Mouse (Mus musculus): ENCODE data around the gene Cpa1. TPM values are rescaled to one million over a fixed set of nuclear protein-coding genes. Genes with fewer than 3 reads are reported as not detected.

Cpa1 gene
- total and polyA plus RNA-seq, 2 experiments from 2014 or later = 0.29 TPM; not detected in 1

- Histone ChIP-seq H3K27ac (ENCODE audit: low read depth, low read length) (peak overlapping the region; percentile 54; the same call in 1 of the 2 replicates), H3K36me3 (ENCODE audit: insufficient read depth) (no peaks in the 10 kb centered on the region), H3K27me3 (ENCODE audit: insufficient read depth, low read length) (no peaks in the 10 kb centered on the region), H3K4me2 (ENCODE audit: low read depth) (no peak overlapping the region), H3K4me1 (ENCODE audit: insufficient read depth) (peaks cover 33% of the 10 kb centered on the region), H3K4me3 (ENCODE audit: low read depth, low read length) (no peak overlapping the region), H3K9me3 (ENCODE audit: low read length) (no peaks in the 10 kb centered on the region), H3K9ac (no peak overlapping the region)
- ATAC-seq (peak; percentile 5; the same call in 1 of the 2 replicates), DNase-seq (peak; percentile 28)
- no peak for TF ChIP-seq CTCF (IDR thresholded peaks at IDR 0.05; ENCODE audit: low read depth)
- WGBS = 44% methylated on average over 6 of the region's 6 CpGs
Observed at GRCm38 (mm10) chr6:30653518-30653917, 14.5 kb downstream of the Cpa1 start.

DNA sequence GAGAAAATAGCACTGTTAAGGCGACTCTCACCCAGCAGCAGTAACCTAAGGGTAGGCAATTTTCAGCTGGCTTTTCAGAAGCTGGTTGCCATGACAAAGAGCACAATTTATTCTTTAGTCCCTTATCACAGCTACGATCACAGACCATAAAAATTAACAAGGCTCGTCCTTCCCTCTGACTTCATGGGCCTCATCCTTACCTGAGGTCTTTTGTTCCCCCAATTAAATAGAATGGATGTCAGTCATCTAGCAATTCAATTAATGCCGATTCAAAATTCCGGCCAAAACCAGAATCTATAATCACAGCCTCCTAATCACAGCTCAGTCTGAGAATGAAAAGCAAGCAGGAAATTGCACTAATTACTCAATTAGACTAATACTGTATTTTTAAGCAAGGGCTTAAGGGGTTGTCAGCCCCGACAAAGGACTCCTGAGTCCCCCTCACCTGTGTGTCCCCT, 15.4 kb downstream of the Cpa1 start:
- Histone ChIP-seq H3K9me3 (ENCODE audit: low read length) (no peaks in the 10 kb centered on the region), H3K4me2 (ENCODE audit: low read depth) (no peak overlapping the region), H3K27me3 (ENCODE audit: insufficient read depth, low read length) (no peaks in the 10 kb centered on the region), H3K9ac (0 out of 2 replicates have a peak overlapping the region, but pooled peaks have one; percentile 14), H3K4me3 (ENCODE audit: low read depth, low read length) (no peak overlapping the region), H3K36me3 (ENCODE audit: insufficient read depth) (no peaks in the 10 kb centered on the region), H3K4me1 (ENCODE audit: insufficient read depth) (peaks cover 33% of the 10 kb centered on the region), H3K27ac (ENCODE audit: low read depth, low read length) (peak overlapping the region; percentile 54)
- peak; percentile 61 for DNase-seq
- WGBS = 7% methylated on average over 6 of the region's 6 CpGs
- peak; percentile 73 for ATAC-seq
- no peak for TF ChIP-seq CTCF (IDR thresholded peaks at IDR 0.05; ENCODE audit: low read depth)

- peak overlapping the region; percentile 54 for H3K27ac ChIP-seq (ENCODE audit: low read depth, low read length)
- ATAC-seq (0 out of 2 replicates have a peak, but pooled peaks have one; percentile 7), DNase-seq (peak; percentile 36)
- TF ChIP-seq CTCF (IDR thresholded peaks at IDR 0.05; ENCODE audit: low read depth) = no peak
- H3K4me3 ChIP-seq (ENCODE audit: low read depth, low read length) = no peak overlapping the region
- H3K4me2 ChIP-seq (ENCODE audit: low read depth) = no peak overlapping the region
- H3K36me3 ChIP-seq (ENCODE audit: insufficient read depth) = no peaks in the 10 kb centered on the region
- H3K9me3 ChIP-seq (ENCODE audit: low read length) = no peaks in the 10 kb centered on the region
- H3K27me3 ChIP-seq (ENCODE audit: insufficient read depth, low read length) = no peaks in the 10 kb centered on the region
- 46% methylated on average over 3 of the region's 3 CpGs for WGBS
- H3K9ac ChIP-seq = 0 out of 2 replicates have a peak overlapping the region, but pooled peaks have one; percentile 14
- H3K4me1 ChIP-seq (ENCODE audit: insufficient read depth) = peaks cover 29% of the 10 kb centered on the region
Observed at GRCm38 (mm10) chr6:30654932-30655331, 15.9 kb downstream of the Cpa1 start.

- H3K9ac ChIP-seq = no peak overlapping the region
- H3K27me3 ChIP-seq (ENCODE audit: insufficient read depth, low read length) = no peaks in the 10 kb centered on the region
- WGBS = 96% methylated on average over 12 of the region's 12 CpGs
- H3K9me3 ChIP-seq (ENCODE audit: low read length) = no peaks in the 10 kb centered on the region
- DNase-seq (no peak), ATAC-seq (no peak)
- no peaks in the 10 kb centered on the region for H3K36me3 ChIP-seq (ENCODE audit: insufficient read depth)
- H3K27ac ChIP-seq (ENCODE audit: low read depth, low read length) = no peak overlapping the region
- no peak overlapping the region for H3K4me3 ChIP-seq (ENCODE audit: low read depth, low read length)
- TF ChIP-seq CTCF (IDR thresholded peaks at IDR 0.05; ENCODE audit: low read depth) = no peak
- H3K4me1 ChIP-seq (ENCODE audit: insufficient read depth) = peaks cover 24% of the 10 kb centered on the region
- no peak overlapping the region for H3K4me2 ChIP-seq (ENCODE audit: low read depth)
Observed at GRCm38 (mm10) chr6:30657279-30657678, 18.3 kb downstream of the Cpa1 start.

DNA sequence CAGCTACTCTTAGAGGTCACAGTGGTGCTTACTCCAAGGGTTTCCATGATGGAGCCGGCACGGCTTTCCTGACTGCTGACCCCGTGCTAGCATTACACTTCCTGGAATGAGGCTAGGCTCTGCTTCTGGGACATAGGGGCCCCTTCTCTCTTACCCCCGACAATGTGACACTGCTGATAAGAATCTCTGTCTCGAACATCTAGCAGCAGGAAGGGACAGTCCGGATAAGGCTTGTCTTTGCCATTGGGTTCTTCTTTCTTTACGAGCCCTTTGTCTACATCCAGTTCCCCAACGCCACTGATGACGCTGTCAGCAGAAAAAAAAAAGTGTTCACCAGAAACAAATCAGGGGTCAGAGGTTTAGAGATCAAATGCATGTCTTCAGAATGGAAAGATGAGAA, 19.6 kb downstream of the Cpa1 start:
- Histone ChIP-seq H3K4me1 (ENCODE audit: insufficient read depth) (peaks cover 19% of the 10 kb centered on the region), H3K4me3 (ENCODE audit: low read depth, low read length) (no peak overlapping the region), H3K9me3 (ENCODE audit: low read length) (no peaks in the 10 kb centered on the region), H3K27ac (ENCODE audit: low read depth, low read length) (no peak overlapping the region), H3K27me3 (ENCODE audit: insufficient read depth, low read length) (no peaks in the 10 kb centered on the region), H3K36me3 (ENCODE audit: insufficient read depth) (no peaks in the 10 kb centered on the region), H3K4me2 (ENCODE audit: low read depth) (no peak overlapping the region), H3K9ac (no peak overlapping the region)
- ATAC-seq = no peak
- 85% methylated on average over 9 of the region's 9 CpGs for WGBS
- TF ChIP-seq CTCF (IDR thresholded peaks at IDR 0.05; ENCODE audit: low read depth) = no peak
- DNase-seq = no peak

DNA sequence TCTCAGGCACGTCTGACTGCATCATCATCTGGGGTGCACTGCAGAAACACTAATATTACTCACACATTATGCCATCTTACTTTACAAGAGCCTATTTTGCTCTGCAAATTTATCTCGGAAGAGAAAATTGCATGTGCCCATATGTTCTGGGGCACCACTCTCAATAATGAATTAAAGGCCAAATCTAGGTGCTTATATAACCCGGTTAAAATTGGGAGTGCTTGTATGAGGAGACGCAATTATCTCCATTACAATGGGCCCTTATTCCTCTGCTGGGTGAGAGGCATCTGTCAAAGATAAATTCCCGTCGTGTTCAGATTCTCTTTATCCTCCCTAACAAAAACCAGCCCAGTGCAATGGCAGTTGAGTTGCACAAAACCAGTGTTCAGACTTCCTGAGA, 25.8 kb downstream of the Cpa1 start:
- H3K4me2 ChIP-seq (ENCODE audit: low read depth) = no peak overlapping the region
- no peak overlapping the region for H3K4me3 ChIP-seq (ENCODE audit: low read depth, low read length)
- ATAC-seq (no peak), DNase-seq (peak; percentile 15)
- no peak for TF ChIP-seq CTCF (IDR thresholded peaks at IDR 0.05; ENCODE audit: low read depth)
- H3K4me1 ChIP-seq (ENCODE audit: insufficient read depth) = no peaks in the 10 kb centered on the region
- H3K9me3 ChIP-seq (ENCODE audit: low read length) = no peaks in the 10 kb centered on the region
- WGBS = 16% methylated on average over 6 of the region's 6 CpGs
- no peaks in the 10 kb centered on the region for H3K36me3 ChIP-seq (ENCODE audit: insufficient read depth)
- no peak overlapping the region for H3K9ac ChIP-seq
- no peaks in the 10 kb centered on the region for H3K27me3 ChIP-seq (ENCODE audit: insufficient read depth, low read length)
- no peak overlapping the region for H3K27ac ChIP-seq (ENCODE audit: low read depth, low read length)

- DNase-seq = no peak
- Histone ChIP-seq H3K4me1 (ENCODE audit: insufficient read depth) (no peaks in the 10 kb centered on the region), H3K36me3 (ENCODE audit: insufficient read depth) (no peaks in the 10 kb centered on the region), H3K9ac (no peak overlapping the region), H3K4me2 (ENCODE audit: low read depth) (no peak overlapping the region), H3K27ac (ENCODE audit: low read depth, low read length) (no peak overlapping the region), H3K27me3 (ENCODE audit: insufficient read depth, low read length) (no peaks in the 10 kb centered on the region), H3K4me3 (ENCODE audit: low read depth, low read length) (no peak overlapping the region), H3K9me3 (ENCODE audit: low read length) (no peaks in the 10 kb centered on the region)
- ATAC-seq = no peak
- 60% methylated on average over 4 of the region's 4 CpGs for WGBS
- no peak for TF ChIP-seq CTCF (IDR thresholded peaks at IDR 0.05; ENCODE audit: low read depth)
Observed at GRCm38 (mm10) chr6:30665296-30665695, 26.3 kb downstream of the Cpa1 start.
